Comparison of ENCODE assay signal across 19 mouse cellular contexts in the genomic region with DNA sequence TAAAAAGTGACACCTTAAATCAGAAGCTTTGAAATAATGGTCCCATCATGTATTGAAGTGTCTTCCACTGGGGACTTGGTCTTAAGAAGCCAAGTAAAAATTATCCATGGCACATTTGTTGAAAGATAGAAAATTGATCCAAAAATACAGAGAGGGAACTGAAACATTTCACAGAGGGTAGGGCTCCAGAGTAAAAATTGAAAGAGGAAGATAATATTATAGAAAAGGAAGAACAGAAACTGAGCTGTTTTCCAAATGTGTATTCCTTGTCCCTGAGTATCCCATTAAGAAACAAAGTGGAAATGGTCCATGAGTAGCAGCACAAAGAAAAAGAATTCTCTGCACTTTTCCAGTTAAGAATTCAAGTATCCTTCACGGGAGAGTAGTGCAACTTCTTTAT. TPM values are rescaled to one million over a fixed set of nuclear protein-coding genes. Genes with fewer than 3 reads are reported as not detected.
"Had no signal": no experiment of that assay in that cellular context is flagged by ENCODE, and none has a peak within 500 bp of the region (broad histone marks: within the 10 kb centered on the region; RNA-seq: fewer than 3 reads in every experiment).

No protein-coding gene starts in this region.

- H3K9me3 ChIP-seq: liver, embryonic 13.5 days; liver, embryonic 15.5 days; megakaryocyte, embryonic 14.5 days; midbrain, embryonic 13.5 days; midbrain, embryonic 15.5 days; neural tube, embryonic 12.5 days; stomach, embryonic 15.5 days had no signal

- ATAC-seq: liver, postnatal 0 days; midbrain, embryonic 13.5 days; midbrain, embryonic 15.5 days had no signal

- H3K4me1 ChIP-seq: liver, embryonic 13.5 days; liver, embryonic 15.5 days; midbrain, embryonic 13.5 days; midbrain, embryonic 15.5 days; neural tube, embryonic 12.5 days; stomach, embryonic 15.5 days had no signal

- H3K27me3 ChIP-seq: liver, embryonic 13.5 days; liver, embryonic 15.5 days; megakaryocyte, embryonic 14.5 days; midbrain, embryonic 13.5 days; midbrain, embryonic 15.5 days; neural tube, embryonic 12.5 days; stomach, embryonic 15.5 days had no signal

- H3K9ac ChIP-seq: liver, embryonic 13.5 days; liver, embryonic 15.5 days; liver, postnatal 0 days; lung, embryonic 14.5 days; midbrain, embryonic 13.5 days; midbrain, embryonic 15.5 days; neural tube, embryonic 12.5 days; stomach, embryonic 15.5 days had no signal

- H3K4me3 ChIP-seq: liver, embryonic 13.5 days; liver, embryonic 15.5 days; megakaryocyte, embryonic 14.5 days; midbrain, embryonic 13.5 days; midbrain, embryonic 15.5 days; neural tube, embryonic 12.5 days; stomach, embryonic 15.5 days had no signal

- H3K36me3 ChIP-seq: liver, embryonic 13.5 days; liver, embryonic 15.5 days; midbrain, embryonic 13.5 days; midbrain, embryonic 15.5 days; neural tube, embryonic 12.5 days; stomach, embryonic 15.5 days had no signal

- H3K27ac ChIP-seq: liver, embryonic 13.5 days; liver, embryonic 15.5 days; midbrain, embryonic 13.5 days; midbrain, embryonic 15.5 days; neural tube, embryonic 12.5 days; stomach, embryonic 15.5 days; stomach, postnatal 0 days had no signal

- H3K4me2 ChIP-seq: liver, embryonic 13.5 days; liver, embryonic 15.5 days; lung, embryonic 14.5 days; midbrain, embryonic 11.5 days; midbrain, embryonic 13.5 days; midbrain, embryonic 15.5 days; neural tube, embryonic 12.5 days; stomach, embryonic 15.5 days had no signal

- DNase-seq: liver, embryonic 13.5 days; liver, postnatal 0 days; lung, embryonic 14.5 days; lung, postnatal 10 days; lung, postnatal 4 days; retina, postnatal 1 day; right cerebral cortex, adult 18-20 months; thymus, adult 2 months; thymus, postnatal 25 days; thymus, postnatal 4 days had no signal

RNA-seq across cellular contexts. Expression of a gene that starts 11.3 kb away (rescaled TPM):
- polyA plus RNA-seq: neural tube, embryonic 14.5 days had no signal
